Mouse (Mus musculus) E14TG2a.4 (cell line): ENCODE measurements at regions not wholly inside any gene's neighbourhood (a gene's known extent, or its start where the extent isn't known, plus 50 kb on each side); places are given as distances from the start of the nearest gene placed in this dataset.

ENCODE experiments used
- CTCF ChIP-seq: conservative IDR thresholded peaks from 2 replicates; pipeline ENCODE4 v1.5.1; 2014; ENCODE audit warnings: low read length
- POU5F1 ChIP-seq: IDR thresholded peaks from 2 replicates; pipeline ENCODE4 v1.6.1; 2014; ENCODE audit warnings: low read length, borderline replicate concordance

DNA sequence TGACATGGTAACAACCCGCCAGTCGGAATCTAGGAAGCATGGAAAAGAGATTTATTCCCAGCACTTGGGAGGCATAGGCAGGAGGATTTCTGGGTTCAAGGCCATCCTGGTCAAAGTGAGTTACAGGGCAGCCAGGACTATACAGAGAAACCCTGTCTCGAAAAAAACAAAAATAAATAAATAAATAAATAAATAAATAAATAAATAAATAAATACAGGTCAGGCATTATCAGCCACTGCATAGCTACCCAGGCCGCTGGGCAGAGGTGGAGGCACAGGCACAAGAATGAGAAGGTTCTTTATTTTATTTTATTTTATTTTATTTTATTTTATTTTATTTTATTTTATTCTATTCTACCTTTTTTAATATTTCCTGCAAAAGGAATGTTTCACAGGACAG, 2040.7 kb downstream of the Hace1 start:
- TF ChIP-seq CTCF, result no peak
- TF ChIP-seq POU5F1, result no peak
